Mouse (Mus musculus) layer of hippocampus, adult 2 months (tissue): ENCODE results near the gene Urgcp. TPM values are rescaled to one million over a fixed set of nuclear protein-coding genes. Genes with fewer than 3 reads are reported as not detected.
A peak's percentile ranks its signal among the peaks of the same experiment; 100 is the strongest.

ENCODE experiments used
- DNase-seq, 2 experiments: peaks; one replicate each; pipeline ENCODE4 v3.0.0; 2022; ENCODE audit warnings: low spot score in 2 of 2
- H3K27ac ChIP-seq: fragments of 200-600 bp; 2 replicates; pipeline ENCODE4 v1.8.1; 2022
- H3K4me3 ChIP-seq: fragments of 200-600 bp; 2 replicates; pipeline ENCODE4 v1.8.1; 2022; ENCODE audit warnings: mild to moderate bottlenecking
- CTCF ChIP-seq: fragments of 200-600 bp; conservative IDR thresholded peaks from 2 replicates; pipeline ENCODE4 v1.8.1; 2022; ENCODE audit warnings: antibody characterized with exemption, mild to moderate bottlenecking, moderate library complexity
- total RNA-seq, 2 experiments: library from RNA; stranded (reverse); gene quantifications; 2 replicates each; pipeline ENCODE4 v1.2.3; 2021

Gene Urgcp
- total RNA-seq, 2 experiments from 2014 or later, result 65.3 to 67.2 TPM

DNA sequence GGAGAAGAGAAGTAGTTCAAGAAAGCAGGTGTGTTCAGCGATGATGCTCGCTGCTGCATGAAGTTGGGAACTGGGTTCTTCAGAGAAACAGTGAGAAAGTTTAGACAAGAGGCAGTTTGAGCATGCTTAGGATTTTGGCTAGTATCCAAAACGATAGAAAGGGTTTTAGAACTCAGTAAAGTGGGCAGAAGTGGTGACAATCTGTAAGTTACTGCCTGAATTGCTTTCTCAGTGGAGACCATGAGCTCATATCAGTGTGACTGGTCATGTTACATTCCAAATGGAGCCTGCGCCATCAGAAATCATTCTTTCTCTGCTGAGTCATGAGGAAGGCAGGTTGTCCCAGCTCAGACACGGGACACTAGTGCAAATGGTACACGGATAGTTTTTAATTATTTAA is 3.8 kb upstream of the Urgcp start:
- DNase-seq, result no peak
- Histone ChIP-seq H3K4me3 (no peak overlapping the region), H3K27ac (no peak overlapping the region)
- TF ChIP-seq CTCF, result no peak

DNA sequence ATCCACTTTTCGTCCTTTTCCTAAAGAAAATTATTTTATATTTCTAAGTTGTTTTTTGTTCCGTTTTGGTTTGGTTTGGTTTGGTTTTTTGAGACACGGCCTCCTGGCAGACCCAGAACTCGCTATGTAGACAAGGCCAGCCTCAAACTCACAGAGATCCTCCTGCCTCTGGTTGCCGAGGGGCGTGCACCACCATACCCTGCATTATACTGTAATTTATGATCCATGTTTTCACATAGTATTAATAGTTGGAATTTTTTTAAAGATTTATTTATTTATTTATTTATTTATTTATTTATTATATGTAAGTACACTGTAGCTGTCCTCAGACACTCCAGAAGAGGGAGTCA is 432 bp upstream of the Urgcp start:
- no peak for TF ChIP-seq CTCF
- DNase-seq, result no peak
- Histone ChIP-seq H3K4me3 (peak overlapping the region; percentile 92), H3K27ac (peak overlapping the region; percentile 98)

DNA sequence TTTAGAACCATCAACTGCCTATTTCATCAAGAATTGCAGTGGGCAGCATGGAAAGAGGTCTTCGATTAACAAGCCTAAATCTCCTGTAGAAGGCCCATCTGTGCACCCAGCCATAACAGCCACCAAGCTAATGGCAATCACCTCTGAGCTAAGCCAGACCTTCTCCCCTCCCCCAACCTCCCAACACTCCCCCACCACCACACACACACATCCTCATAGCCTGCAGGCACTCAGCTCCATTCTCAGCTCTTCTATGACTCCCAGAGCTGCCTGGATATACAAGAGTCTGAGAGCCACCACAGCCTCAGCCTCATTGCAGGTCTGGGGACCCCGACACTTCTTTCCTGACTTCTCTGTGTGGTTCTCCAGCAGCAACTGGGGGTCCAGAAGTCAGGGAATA is 8.4 kb downstream of the Urgcp start:
- no peak for TF ChIP-seq CTCF
- Histone ChIP-seq H3K4me3 (no peak overlapping the region), H3K27ac (no peak overlapping the region)
- no peak for DNase-seq

DNA sequence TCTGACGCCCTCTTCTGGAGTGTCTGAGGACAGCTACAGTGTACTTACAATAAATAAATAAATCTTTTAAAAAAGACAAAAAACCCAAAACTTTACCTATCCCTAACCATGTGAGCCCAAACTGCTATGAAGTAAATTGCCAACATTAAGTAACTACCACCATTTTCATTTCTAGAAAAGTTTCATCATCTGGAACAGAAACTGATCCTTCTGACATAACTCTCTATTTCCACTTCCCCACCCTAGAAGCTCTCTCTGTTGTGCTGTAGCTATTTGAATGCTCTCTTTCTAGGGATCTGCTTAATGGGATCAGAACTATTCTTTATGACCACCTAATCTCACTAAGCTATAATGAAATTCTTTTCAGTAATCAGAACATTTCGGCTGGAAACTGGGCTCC is 17.2 kb downstream of the Urgcp start:
- no peak overlapping the region for H3K27ac ChIP-seq
- DNase-seq, result no peak
- no peak overlapping the region for H3K4me3 ChIP-seq
- peak; percentile 47 for TF ChIP-seq CTCF

DNA sequence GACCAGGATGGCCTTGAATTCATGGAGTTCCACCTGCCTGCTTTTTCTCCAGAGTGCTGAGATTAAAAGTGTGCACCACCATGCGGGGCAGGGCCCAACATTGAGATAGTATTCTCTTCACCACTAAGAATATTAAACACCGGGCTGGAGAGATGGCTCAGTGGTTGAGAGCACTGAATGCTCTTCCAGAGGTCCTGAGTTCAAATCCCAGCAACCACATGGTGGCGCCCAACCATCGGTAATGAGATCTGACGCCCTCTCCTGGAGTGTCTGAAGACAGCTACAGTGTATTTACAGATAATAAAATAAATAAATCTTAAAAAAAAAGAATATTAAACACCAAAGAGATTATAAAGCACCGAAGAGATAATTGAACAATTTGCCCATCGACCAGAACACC is 20.1 kb downstream of the Urgcp start:
- Histone ChIP-seq H3K4me3 (no peak overlapping the region), H3K27ac (no peak overlapping the region)
- peak; percentile 61 for TF ChIP-seq CTCF
- DNase-seq, result no peak

DNA sequence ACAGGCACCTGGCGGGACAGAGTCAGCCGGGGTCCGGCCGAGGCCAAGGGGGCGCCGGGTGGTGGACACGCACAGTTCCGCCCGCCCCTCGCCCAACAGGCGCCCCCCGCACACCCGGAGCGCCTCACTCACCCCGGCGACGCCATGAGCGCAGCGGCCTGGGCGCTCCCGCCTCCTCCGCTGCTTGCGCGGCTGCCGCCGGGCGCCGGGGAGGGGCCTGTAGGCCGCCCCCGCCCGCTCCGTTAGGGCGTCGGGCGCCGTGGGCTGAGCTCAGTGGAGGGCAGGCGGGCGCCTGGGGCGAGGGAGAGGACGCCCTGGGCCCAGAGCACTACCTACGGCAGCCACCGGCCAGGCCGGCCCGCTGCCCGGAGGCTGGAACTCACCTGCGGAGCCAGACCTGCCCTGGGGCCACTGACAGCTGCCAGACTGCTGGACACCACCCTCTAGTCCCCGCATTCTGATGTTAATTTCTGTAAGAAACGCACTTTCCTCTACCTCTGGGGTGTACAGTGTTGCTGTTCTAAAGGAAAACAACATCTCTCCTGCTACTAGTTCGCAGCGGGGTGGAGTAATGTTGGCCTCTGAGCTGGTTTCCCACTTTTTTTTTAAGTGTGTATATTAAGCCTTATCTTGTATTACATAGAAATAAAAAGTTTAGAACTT is 21.1 kb downstream of the Urgcp start:
- peak; percentile 67 to 71 for DNase-seq
- peak; percentile 19; the same call in 1 of the 2 replicates for TF ChIP-seq CTCF
- peak overlapping the region; percentile 59 for H3K4me3 ChIP-seq
- peak overlapping the region; percentile 98 for H3K27ac ChIP-seq

DNA sequence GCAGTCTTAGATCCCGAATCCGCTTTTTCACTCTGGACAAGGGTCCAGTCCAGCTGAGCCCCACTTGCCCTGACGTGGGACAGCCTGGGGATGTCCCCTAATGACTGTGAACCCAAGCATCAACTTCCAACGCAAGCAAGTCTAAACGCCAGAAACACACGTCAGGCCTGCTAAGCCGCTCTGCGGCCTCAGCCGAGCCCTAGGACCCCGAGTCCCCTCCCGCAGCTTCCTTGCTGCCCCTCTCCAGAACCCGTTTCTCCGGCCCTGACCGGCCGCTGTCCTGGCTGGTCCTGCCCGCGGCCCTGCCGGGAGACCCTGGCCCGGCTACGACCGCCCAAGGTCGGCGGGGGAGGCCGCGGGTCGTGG is 21.6 kb downstream of the Urgcp start:
- no peak for TF ChIP-seq CTCF
- Histone ChIP-seq H3K27ac (peak overlapping the region; percentile 98), H3K4me3 (peak overlapping the region; percentile 59)
- peak in 1 of 2 experiments; percentile 18 for DNase-seq

DNA sequence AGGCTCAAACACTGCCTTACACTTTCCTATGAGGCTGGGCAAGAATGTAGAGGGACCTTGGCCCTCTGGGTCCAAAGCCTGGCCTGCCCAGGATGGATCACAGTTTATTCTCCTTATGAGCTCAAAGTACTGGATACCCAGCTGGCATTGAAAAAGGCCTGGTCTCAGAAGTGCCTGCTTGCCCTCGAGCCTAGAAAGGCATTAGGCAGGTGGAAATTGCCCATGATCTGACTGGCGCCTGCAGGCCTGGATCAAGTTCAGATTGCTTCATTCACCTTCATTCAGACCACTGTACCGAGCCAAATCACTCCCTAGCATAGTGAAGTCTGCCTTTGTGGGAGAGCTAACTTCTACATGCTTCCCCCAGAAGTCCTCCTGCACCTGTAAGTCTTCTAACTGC is 22.3 kb downstream of the Urgcp start:
- no peak for DNase-seq
- Histone ChIP-seq H3K4me3 (peak overlapping the region; percentile 59), H3K27ac (peak overlapping the region; percentile 98)
- no peak for TF ChIP-seq CTCF

DNA sequence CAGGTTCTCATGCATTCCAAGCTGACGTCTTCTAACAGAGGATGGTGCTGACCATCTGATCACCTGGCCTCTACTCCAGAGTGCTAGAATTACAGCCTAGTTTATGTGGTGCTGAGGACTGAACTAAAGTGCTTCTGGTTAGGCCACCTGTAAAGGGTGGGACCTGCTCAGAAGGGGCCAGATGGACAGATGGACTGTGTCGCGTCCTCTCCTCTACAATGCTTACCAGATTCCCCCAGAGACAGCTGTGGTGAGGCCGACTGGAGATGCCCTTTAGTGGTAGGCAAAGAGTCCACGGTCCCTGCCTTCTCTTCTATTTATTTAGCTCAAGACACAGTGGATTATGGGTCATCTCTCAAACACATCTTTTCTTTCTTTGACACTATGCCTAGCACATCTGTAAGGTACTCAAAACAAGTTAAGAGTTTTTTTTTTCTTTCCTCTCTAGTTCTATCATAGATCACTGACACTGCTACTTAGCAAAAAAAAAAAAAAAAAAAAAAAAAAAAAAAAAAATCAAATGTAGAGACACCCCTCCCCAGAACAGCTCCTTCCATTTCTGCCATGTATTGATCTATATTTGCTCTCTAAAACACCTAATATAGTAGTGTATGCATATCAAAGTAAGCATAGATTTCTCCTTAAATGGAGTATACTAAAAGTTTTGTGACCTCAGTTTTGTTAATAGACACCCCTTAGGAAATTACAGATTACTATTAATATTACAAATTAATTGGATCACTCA is 23.1 kb downstream of the Urgcp start:
- no peak for DNase-seq
- TF ChIP-seq CTCF, result no peak
- Histone ChIP-seq H3K27ac (no peak overlapping the region; the same call in 1 of the 2 replicates), H3K4me3 (no peak overlapping the region)

DNA sequence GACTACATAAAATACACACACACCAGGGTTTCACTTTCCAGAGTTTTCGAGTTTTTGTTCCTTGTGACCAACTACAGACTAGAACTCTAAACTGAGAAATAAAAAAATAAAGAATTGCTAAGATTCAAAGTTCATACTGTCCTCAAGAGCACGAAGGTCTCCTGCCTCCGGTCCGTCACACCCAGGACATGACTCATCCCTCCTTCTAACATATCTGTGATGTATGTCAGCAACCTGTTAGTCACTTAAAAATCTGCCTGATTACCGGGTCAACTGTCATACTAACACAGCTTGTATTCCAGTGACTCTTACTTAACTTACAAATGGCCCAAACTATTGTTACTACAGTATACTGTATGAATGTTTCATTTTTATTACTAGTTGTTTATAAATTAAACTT is 25.0 kb downstream of the Urgcp start:
- TF ChIP-seq CTCF, result no peak
- no peak overlapping the region for H3K4me3 ChIP-seq
- H3K27ac ChIP-seq, result no peak overlapping the region
- DNase-seq, result no peak

DNA sequence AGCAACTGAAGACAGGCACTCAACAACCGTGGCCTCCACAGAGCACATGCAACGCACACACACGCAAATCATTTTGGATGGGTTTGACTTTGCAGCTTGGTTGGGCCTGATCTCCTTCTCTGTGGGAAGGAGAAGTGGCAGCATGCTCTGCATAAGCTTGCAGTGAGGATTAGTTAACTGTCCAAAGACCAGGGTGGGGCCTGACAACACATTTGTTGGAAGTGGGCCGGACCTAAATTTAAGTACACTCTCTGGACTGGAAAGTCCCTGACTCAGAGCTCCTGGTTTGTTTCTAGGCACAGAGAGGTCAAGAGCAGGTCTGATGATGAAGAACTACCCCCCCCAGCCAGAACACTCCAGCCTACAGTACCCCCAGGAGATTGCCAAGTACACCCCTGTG is 27.9 kb downstream of the Urgcp start:
- no peak overlapping the region for H3K4me3 ChIP-seq
- no peak for TF ChIP-seq CTCF
- DNase-seq, result no peak
- no peak overlapping the region for H3K27ac ChIP-seq

DNA sequence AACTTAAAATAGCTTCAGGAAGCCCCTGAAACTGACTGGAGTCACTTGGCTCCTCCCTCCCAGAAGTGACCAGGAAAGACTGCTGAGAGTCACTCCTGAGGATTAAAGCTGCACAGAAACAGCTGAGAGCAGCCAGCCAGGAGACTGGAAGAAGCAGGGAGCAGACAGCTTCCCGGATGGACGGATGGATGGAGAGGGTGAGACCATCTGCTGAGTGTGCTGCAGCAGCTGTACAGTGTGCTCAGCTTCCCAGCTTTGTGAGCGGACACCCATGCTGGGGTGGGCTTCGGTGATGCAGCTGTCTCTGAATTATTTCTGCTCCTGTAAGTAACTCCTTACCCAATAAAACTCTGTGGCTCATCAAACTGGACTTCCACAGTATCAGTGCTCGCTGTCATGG is 29.8 kb downstream of the Urgcp start:
- TF ChIP-seq CTCF, result no peak
- DNase-seq, result no peak
- H3K4me3 ChIP-seq, result no peak overlapping the region
- 0 out of 2 replicates have a peak overlapping the region, but pooled peaks have one; percentile 10 for H3K27ac ChIP-seq

DNA sequence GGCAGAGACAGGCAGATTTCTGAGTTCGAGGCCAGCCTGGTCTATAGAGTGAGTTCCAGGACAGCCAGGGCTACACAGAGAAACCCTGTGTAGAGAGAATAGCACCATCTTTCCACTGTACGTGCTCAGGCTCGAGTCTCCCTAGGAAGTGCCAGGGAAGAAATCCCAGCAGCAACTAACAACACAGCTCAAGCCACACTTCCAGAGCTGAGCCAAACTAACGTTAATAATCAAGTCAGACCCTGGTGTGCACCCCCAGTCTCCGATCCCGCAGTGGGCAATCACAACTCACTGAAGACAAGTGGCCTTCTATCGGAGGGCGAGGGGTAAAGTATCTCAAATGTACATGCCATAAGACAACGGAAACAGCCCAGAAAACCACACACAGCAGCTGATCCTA is 32.6 kb downstream of the Urgcp start:
- no peak overlapping the region for H3K27ac ChIP-seq
- no peak for DNase-seq
- no peak for TF ChIP-seq CTCF
- H3K4me3 ChIP-seq, result no peak overlapping the region
